Mouse (Mus musculus) E14TG2a.4 (cell line): ENCODE measurements at regions not wholly inside any gene's neighbourhood (a gene's known extent, or its start where the extent isn't known, plus 50 kb on each side); places are given as distances from the start of the nearest gene placed in this dataset.

Experiments
- CTCF ChIP-seq: conservative IDR thresholded peaks from 2 replicates; pipeline ENCODE4 v1.5.1; 2014; ENCODE audit warnings: low read length
- NANOG ChIP-seq: IDR thresholded peaks from 2 replicates; pipeline ENCODE4 v1.6.1; 2014; ENCODE audit warnings: borderline replicate concordance, low read length, mixed read lengths
- POU5F1 ChIP-seq: IDR thresholded peaks from 2 replicates; pipeline ENCODE4 v1.6.1; 2014; ENCODE audit warnings: low read length, borderline replicate concordance

GRCm38 (mm10) chr10:23052480-23053378, 232.8 kb upstream of the Tcf21 start:
- TF ChIP-seq CTCF (no peak), NANOG (no peak), POU5F1 (no peak)
